Mouse (Mus musculus) WW6 (cell line): ENCODE data around the gene Cntnap2.
"Not testable (repeated sequence)": the region's sequence is repeated elsewhere in the genome, so short reads cannot be mapped to it uniquely, and the experiment has no call there.

ENCODE experiments used
- DNase-seq: peaks from one replicate; pipeline ENCODE4 v3.0.0-alpha.2; 2013; ENCODE audit warnings: low read depth, low spot score

The Cntnap2 gene

GRCm38 (mm10) chr6:46963693-46964092 lies 1904.5 kb downstream of the Cntnap2 start:
- DNase-seq, result no peak

- no peak for DNase-seq
Observed at GRCm38 (mm10) chr6:46972640-46973039, 1913.5 kb downstream of the Cntnap2 start.

GRCm38 (mm10) chr6:46996010-46996602 lies 1936.9 kb downstream of the Cntnap2 start:
- no peak for DNase-seq

GRCm38 (mm10) chr6:47004430-47004829 lies 1945.3 kb downstream of the Cntnap2 start:
- DNase-seq, result no peak

- DNase-seq, result no peak
Observed at GRCm38 (mm10) chr6:47012933-47013332, 1953.8 kb downstream of the Cntnap2 start.

GRCm38 (mm10) chr6:47013535-47013934 lies 1954.4 kb downstream of the Cntnap2 start:
- peak; percentile 73 for DNase-seq

GRCm38 (mm10) chr6:47014886-47015586 lies 1955.9 kb downstream of the Cntnap2 start:
- no peak for DNase-seq

GRCm38 (mm10) chr6:47026064-47026686 lies 1967.0 kb downstream of the Cntnap2 start:
- DNase-seq, result no peak

- DNase-seq, result no peak
Observed at GRCm38 (mm10) chr6:47031362-47031761, 1972.2 kb downstream of the Cntnap2 start.

GRCm38 (mm10) chr6:47042602-47043001 lies 1983.4 kb downstream of the Cntnap2 start:
- no peak for DNase-seq

GRCm38 (mm10) chr6:47043586-47043985 lies 1984.4 kb downstream of the Cntnap2 start:
- DNase-seq, result no peak

GRCm38 (mm10) chr6:47044385-47045200 lies 1985.4 kb downstream of the Cntnap2 start:
- DNase-seq, result no peak

GRCm38 (mm10) chr6:47049051-47049450 lies 1989.9 kb downstream of the Cntnap2 start:
- DNase-seq, result no peak

GRCm38 (mm10) chr6:47050319-47051222 lies 1991.4 kb downstream of the Cntnap2 start:
- no peak for DNase-seq

- no peak for DNase-seq
Observed at GRCm38 (mm10) chr6:47061341-47061740, 2002.2 kb downstream of the Cntnap2 start.

GRCm38 (mm10) chr6:47089998-47090397 lies 2030.8 kb downstream of the Cntnap2 start:
- no peak for DNase-seq

GRCm38 (mm10) chr6:47104951-47105350 lies 2045.8 kb downstream of the Cntnap2 start:
- no peak for DNase-seq

- DNase-seq, result peak; percentile 5
Observed at GRCm38 (mm10) chr6:47109582-47110220, 2050.5 kb downstream of the Cntnap2 start.

- DNase-seq, result not testable (repeated sequence)
Observed at GRCm38 (mm10) chr6:47134063-47134462, 2074.9 kb downstream of the Cntnap2 start.

- not testable (repeated sequence) for DNase-seq
Observed at GRCm38 (mm10) chr6:47153018-47153417, 2093.9 kb downstream of the Cntnap2 start.
